Mouse (Mus musculus) liver, adult 2 months (tissue): Measurements from ENCODE around the gene Ror1. TPM values are rescaled to one million over a fixed set of nuclear protein-coding genes. Genes with fewer than 3 reads are reported as not detected.

Experiments used
- DNase-seq: peaks from one replicate; pipeline ENCODE4 v3.0.0-alpha.2; 2011; ENCODE audit warnings: low read depth, low spot score; ENCODE audit errors: extremely low read depth
- H3K27ac ChIP-seq: fragments of 200-500 bp; replicated peaks from 2 replicates; pipeline ENCODE4 v1.5.1; 2012; ENCODE audit warnings: low read depth, mild to moderate bottlenecking, control low read depth, inconsistent platforms, low read length; ENCODE audit not compliant: insufficient read depth
- H3K27me3 ChIP-seq: fragments of 200-500 bp; 2 replicates; pipeline ENCODE4 v1.6.1; 2012; ENCODE audit warnings: mild to moderate bottlenecking, moderate library complexity, low read length, inconsistent platforms; ENCODE audit not compliant: control insufficient read depth, insufficient read depth
- H3K36me3 ChIP-seq: fragments of 200-500 bp; 2 replicates; pipeline ENCODE4 v1.6.1; 2012; ENCODE audit warnings: low read length, inconsistent platforms; ENCODE audit not compliant: control insufficient read depth, insufficient read depth
- H3K4me1 ChIP-seq: fragments of 200-500 bp; 2 replicates; pipeline ENCODE4 v1.6.1; 2011; ENCODE audit warnings: low read length; ENCODE audit not compliant: control insufficient read depth, insufficient read depth
- H3K4me3 ChIP-seq: fragments of 200-500 bp; 2 replicates; pipeline ENCODE4 v1.5.1; 2011; ENCODE audit warnings: low read depth, mild to moderate bottlenecking, control low read depth, low read length, moderate library complexity; ENCODE audit not compliant: insufficient read depth
- H3K79me2 ChIP-seq: fragments of 200-500 bp; 2 replicates; pipeline ENCODE4 v1.6.1; 2012; ENCODE audit warnings: inconsistent platforms, mild to moderate bottlenecking, low read length, moderate library complexity; ENCODE audit not compliant: control insufficient read depth, insufficient read depth
- H3K9ac ChIP-seq: fragments of 200-500 bp; 2 replicates; pipeline ENCODE4 v1.6.1; 2012; ENCODE audit warnings: low read depth, mild to moderate bottlenecking, control low read depth, inconsistent platforms, low read length
- CTCF ChIP-seq: fragments of 200-500 bp; IDR thresholded peaks from 2 replicates; pipeline ENCODE4 v1.5.1; 2011; ENCODE audit warnings: low read depth, low read length, control low read depth
- POLR2A ChIP-seq: fragments of 200-500 bp; IDR thresholded peaks from 2 replicates; pipeline ENCODE4 v1.6.1; 2011; ENCODE audit warnings: low read length, control low read depth; ENCODE audit not compliant: insufficient read depth; ENCODE audit errors: extremely low read depth
- WGBS: fragments of 180-500 bp; shearing (Covaris S2); methylation state at CpG from one replicate; pipeline ENCODE4 v1.1.7; 2018; 5-methylcytosine and 5-hydroxymethylcytosine counted together
- polyA plus RNA-seq: library from polyadenylated mRNA; depleted of rRNA; stranded (reverse); fragments of >200 nt; gene quantifications from 2 replicates; pipeline ENCODE4 v1.2.3, GENCODE M21; 2012
- total RNA-seq: library from RNA; depleted of rRNA; stranded (reverse); fragments of >200 nt; gene quantifications from 2 replicates; pipeline ENCODE4 v1.2.3, GENCODE M21; 2014

Ror1 gene
- total and polyA plus RNA-seq, 2 experiments: 0.56 to 1.4 TPM

- H3K27ac ChIP-seq: no peak overlapping the region
These were observed 25.5 kb upstream of the Ror1 start for GRCm38 (mm10) chr4:100070101-100070500.

GRCm38 (mm10) chr4:100096596-100097181, 1.1 kb downstream of the Ror1 start:
- Histone ChIP-seq H3K4me1 (no peaks in the 10 kb centered on the region), H3K27ac (peak overlapping the region; percentile 48), H3K4me3 (peak overlapping the region; percentile 67), H3K27me3 (no peaks in the 10 kb centered on the region), H3K79me2 (peaks cover 8% of the 10 kb centered on the region; the same call in 1 of the 2 replicates), H3K9ac (peak overlapping the region; percentile 71), H3K36me3 (no peaks in the 10 kb centered on the region)
- 7% methylated on average over 21 of the region's 21 CpGs for WGBS
- TF ChIP-seq POLR2A: no peak
- TF ChIP-seq CTCF: no peak
- peak; percentile 65 for DNase-seq

More at GRCm38 (mm10) chr4:100070101-100070500, 25.5 kb upstream of the Ror1 start:
- Histone ChIP-seq H3K27me3 (no peaks in the 10 kb centered on the region), H3K79me2 (no peaks in the 10 kb centered on the region), H3K4me3 (no peak overlapping the region), H3K9ac (no peak overlapping the region), H3K4me1 (no peaks in the 10 kb centered on the region), H3K36me3 (no peaks in the 10 kb centered on the region)
- DNase-seq: no peak
- 67% methylated on average over 6 of the region's 6 CpGs for WGBS
- TF ChIP-seq CTCF: no peak
- no peak for TF ChIP-seq POLR2A

GRCm38 (mm10) chr4:100097364-100097979, 1.9 kb downstream of the Ror1 start:
- no peak overlapping the region for H3K27ac ChIP-seq
- no peak overlapping the region for H3K9ac ChIP-seq
- TF ChIP-seq CTCF (no peak), POLR2A (no peak)
- H3K4me3 ChIP-seq: no peak overlapping the region
- no peaks in the 10 kb centered on the region for H3K27me3 ChIP-seq
- H3K36me3 ChIP-seq: no peaks in the 10 kb centered on the region
- 64% methylated on average over 10 of the region's 10 CpGs for WGBS
- H3K4me1 ChIP-seq: no peaks in the 10 kb centered on the region
- DNase-seq: no peak
- peaks cover 13% of the 10 kb centered on the region; the same call in 1 of the 2 replicates for H3K79me2 ChIP-seq

GRCm38 (mm10) chr4:100101066-100101820, 5.7 kb downstream of the Ror1 start:
- no peaks in the 10 kb centered on the region for H3K36me3 ChIP-seq
- DNase-seq: no peak
- TF ChIP-seq CTCF (no peak), POLR2A (no peak)
- H3K27ac ChIP-seq: no peak overlapping the region
- H3K4me3 ChIP-seq: no peak overlapping the region
- H3K79me2 ChIP-seq: peaks cover 23% of the 10 kb centered on the region; the same call in 1 of the 2 replicates
- WGBS: 67% methylated on average over 7 of the region's 7 CpGs
- H3K9ac ChIP-seq: no peak overlapping the region
- H3K27me3 ChIP-seq: no peaks in the 10 kb centered on the region
- H3K4me1 ChIP-seq: no peaks in the 10 kb centered on the region

- Histone ChIP-seq H3K4me3 (no peak overlapping the region), H3K27me3 (no peaks in the 10 kb centered on the region), H3K9ac (no peak overlapping the region), H3K79me2 (peaks cover 23% of the 10 kb centered on the region; the same call in 1 of the 2 replicates), H3K36me3 (no peaks in the 10 kb centered on the region), H3K27ac (no peak overlapping the region), H3K4me1 (no peaks in the 10 kb centered on the region)
- TF ChIP-seq CTCF (no peak), POLR2A (no peak)
- DNase-seq: no peak
- WGBS: 79% methylated on average over 5 of the region's 5 CpGs
These were observed 6.3 kb downstream of the Ror1 start for GRCm38 (mm10) chr4:100101844-100102243.
